Mouse (Mus musculus): ENCODE measurements around the gene Top3a. TPM values are rescaled to one million over a fixed set of nuclear protein-coding genes. Genes with fewer than 3 reads are reported as not detected.

Top3a gene
- polyA plus RNA-seq, 1 experiment from 2014 or later, result 3.2 TPM

GRCm38 (mm10) chr11:60811054-60811460, 33.9 kb upstream of the Top3a start:
- Histone ChIP-seq H3K27ac (ENCODE audit: low read depth) (peak overlapping the region; percentile 79), H3K36me3 (replicated peaks; ENCODE audit: insufficient read depth, low read length) (no peaks in the 10 kb centered on the region; the same call in 1 of the 2 replicates), H3K9ac (replicated peaks) (peak overlapping the region; percentile 44), H3K9me3 (ENCODE audit: low read length) (no peaks in the 10 kb centered on the region), H3K4me3 (ENCODE audit: low read depth, low read length) (peak overlapping the region; percentile 47), H3K4me2 (ENCODE audit: low read depth, low read length) (peak overlapping the region; percentile 77), H3K4me1 (ENCODE audit: insufficient read depth) (peaks cover 15% of the 10 kb centered on the region), H3K27me3 (ENCODE audit: insufficient read depth, low read length) (no peaks in the 10 kb centered on the region)
- TF ChIP-seq EP300 (IDR thresholded peaks at IDR 0.05; ENCODE audit: low read depth) (0 out of 2 replicates have a peak, but pooled peaks have one; percentile 33), CTCF (IDR thresholded peaks at IDR 0.05; ENCODE audit: low read depth) (no peak)
- peak; percentile 95 for DNase-seq
- under 1% methylated on average over 29 of the region's 29 CpGs for WGBS (ENCODE audit: insufficient replicate concordance)
- peak; percentile 96 for ATAC-seq

DNA sequence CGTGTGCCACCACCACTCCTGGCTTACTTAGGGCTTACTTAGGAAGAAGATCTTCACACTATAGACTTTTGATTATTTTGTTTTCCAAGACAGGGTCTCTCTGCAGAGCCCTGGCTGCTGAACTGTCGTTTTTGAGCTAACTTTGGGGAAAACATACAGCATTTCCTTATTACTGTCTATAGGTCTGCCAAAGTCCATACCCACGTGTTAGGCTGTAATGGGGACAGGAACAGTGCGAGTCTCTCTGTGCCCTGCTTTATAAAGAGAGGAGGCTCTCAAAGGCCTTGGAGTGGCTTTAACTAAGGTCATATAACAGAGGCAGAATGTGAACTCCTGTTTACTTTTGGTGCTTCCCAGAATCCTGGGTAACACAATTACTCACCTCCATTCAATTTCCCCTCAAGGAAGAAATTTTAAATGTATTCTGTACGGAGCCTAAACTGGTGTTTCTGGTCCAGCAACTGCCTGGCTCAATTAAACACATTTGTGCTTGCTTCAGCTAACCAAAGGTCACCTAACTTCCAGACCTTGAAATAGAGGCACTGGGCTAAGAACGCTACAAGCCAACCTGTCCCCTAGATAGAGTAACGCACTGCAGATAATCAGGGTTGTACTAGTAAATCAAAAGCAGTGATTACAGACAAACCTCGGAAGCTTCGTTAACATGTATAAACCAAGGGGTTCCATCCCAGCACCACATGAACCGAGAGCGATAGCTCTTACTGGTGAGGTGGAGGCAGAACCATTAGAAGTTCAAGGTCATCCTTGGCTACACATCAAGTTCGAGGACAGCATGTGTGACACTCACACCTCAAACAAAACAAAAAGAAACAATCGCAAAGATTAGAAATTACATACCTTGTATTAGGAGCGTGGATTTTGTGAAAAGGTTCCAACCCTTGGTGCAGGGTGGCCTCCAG, 33.1 kb upstream of the Top3a start:
- DNase-seq, result no peak
- TF ChIP-seq EP300 (IDR thresholded peaks at IDR 0.05; ENCODE audit: low read depth), result no peak
- TF ChIP-seq CTCF (IDR thresholded peaks at IDR 0.05; ENCODE audit: low read depth), result no peak

DNA sequence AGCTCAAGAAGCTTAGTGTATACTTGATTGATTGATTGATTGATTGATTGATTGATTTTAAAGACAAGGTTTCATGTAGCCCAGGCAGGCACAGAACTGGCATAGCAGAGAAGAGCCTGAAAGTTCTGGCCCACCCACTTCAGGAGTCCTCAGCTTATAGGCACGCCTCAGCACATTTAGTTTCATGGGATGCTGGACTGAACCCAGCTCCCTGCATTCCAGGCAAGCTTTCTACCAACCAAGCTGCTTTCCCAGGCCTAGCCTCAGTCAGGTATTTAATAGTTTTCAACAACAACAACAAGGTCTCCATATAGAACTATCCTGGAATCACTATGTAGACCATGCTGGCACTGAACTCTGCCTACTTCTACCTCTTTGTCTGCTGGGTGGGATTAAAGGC, 32.4 kb upstream of the Top3a start:
- DNase-seq, result no peak
- 55% methylated on average over 1 of the region's 1 CpGs for WGBS (ENCODE audit: insufficient replicate concordance)
- no peak for TF ChIP-seq EP300 (IDR thresholded peaks at IDR 0.05; ENCODE audit: low read depth)
- no peak for TF ChIP-seq CTCF (IDR thresholded peaks at IDR 0.05; ENCODE audit: low read depth)
- Histone ChIP-seq H3K4me3 (ENCODE audit: low read depth, low read length) (peak overlapping the region; percentile 47), H3K27ac (ENCODE audit: low read depth) (peak overlapping the region; percentile 79), H3K36me3 (replicated peaks; ENCODE audit: insufficient read depth, low read length) (no peaks in the 10 kb centered on the region; the same call in 1 of the 2 replicates), H3K4me2 (ENCODE audit: low read depth, low read length) (peak overlapping the region; percentile 77), H3K9ac (replicated peaks) (no peak overlapping the region; the same call in 1 of the 2 replicates), H3K27me3 (ENCODE audit: insufficient read depth, low read length) (no peaks in the 10 kb centered on the region), H3K4me1 (ENCODE audit: insufficient read depth) (peaks cover 15% of the 10 kb centered on the region), H3K9me3 (ENCODE audit: low read length) (no peaks in the 10 kb centered on the region)
- no peak for ATAC-seq

More for the DNA sequence above, 33.1 kb upstream of the Top3a start:
- no peaks in the 10 kb centered on the region for H3K27me3 ChIP-seq (ENCODE audit: insufficient read depth, low read length)
- 8% methylated on average over 14 of the region's 14 CpGs for WGBS (ENCODE audit: insufficient replicate concordance)
- ATAC-seq, result peak; percentile 7; the same call in 1 of the 2 replicates
- H3K9ac ChIP-seq (replicated peaks), result peak overlapping the region; percentile 44
- H3K4me1 ChIP-seq (ENCODE audit: insufficient read depth), result peaks cover 15% of the 10 kb centered on the region
- H3K4me2 ChIP-seq (ENCODE audit: low read depth, low read length), result peak overlapping the region; percentile 77
- H3K9me3 ChIP-seq (ENCODE audit: low read length), result no peaks in the 10 kb centered on the region
- no peaks in the 10 kb centered on the region; the same call in 1 of the 2 replicates for H3K36me3 ChIP-seq (replicated peaks; ENCODE audit: insufficient read depth, low read length)
- peak overlapping the region; percentile 47 for H3K4me3 ChIP-seq (ENCODE audit: low read depth, low read length)
- peak overlapping the region; percentile 79 for H3K27ac ChIP-seq (ENCODE audit: low read depth)

- TF ChIP-seq EP300 (IDR thresholded peaks at IDR 0.05; ENCODE audit: low read depth) (peak; percentile 8; the same call in 1 of the 2 replicates), CTCF (IDR thresholded peaks at IDR 0.05; ENCODE audit: low read depth) (no peak)
- peak overlapping the region; percentile 36 for H3K9ac ChIP-seq (replicated peaks)
- peak overlapping the region; percentile 77 for H3K4me2 ChIP-seq (ENCODE audit: low read depth, low read length)
- peak; percentile 16; the same call in 1 of the 2 replicates for ATAC-seq
- H3K4me3 ChIP-seq (ENCODE audit: low read depth, low read length), result peak overlapping the region; percentile 47
- peaks cover 18% of the 10 kb centered on the region for H3K4me1 ChIP-seq (ENCODE audit: insufficient read depth)
- no peaks in the 10 kb centered on the region for H3K9me3 ChIP-seq (ENCODE audit: low read length)
- no peaks in the 10 kb centered on the region for H3K27me3 ChIP-seq (ENCODE audit: insufficient read depth, low read length)
- H3K27ac ChIP-seq (ENCODE audit: low read depth), result peak overlapping the region; percentile 81
- whole genome bisulfite sequencing (ENCODE audit: insufficient replicate concordance), result 43% methylated on average over 4 of the region's 4 CpGs
- DNase-seq, result peak; percentile 66
- H3K36me3 ChIP-seq (replicated peaks; ENCODE audit: insufficient read depth, low read length), result no peaks in the 10 kb centered on the region; the same call in 1 of the 2 replicates
These were observed 31.3 kb upstream of the Top3a start for GRCm38 (mm10) chr11:60808286-60809070.

- H3K9me3 ChIP-seq (ENCODE audit: low read length), result no peaks in the 10 kb centered on the region
- TF ChIP-seq CTCF (IDR thresholded peaks at IDR 0.05; ENCODE audit: low read depth) (no peak), EP300 (IDR thresholded peaks at IDR 0.05; ENCODE audit: low read depth) (no peak)
- WGBS (ENCODE audit: insufficient replicate concordance), result 71% methylated on average over 1 of the region's 1 CpGs
- H3K27me3 ChIP-seq (ENCODE audit: insufficient read depth, low read length), result no peaks in the 10 kb centered on the region
- H3K4me3 ChIP-seq (ENCODE audit: low read depth, low read length), result no peak overlapping the region
- peaks cover 43% of the 10 kb centered on the region for H3K36me3 ChIP-seq (replicated peaks; ENCODE audit: insufficient read depth, low read length)
- peaks cover 3% of the 10 kb centered on the region; the same call in 1 of the 2 replicates for H3K4me1 ChIP-seq (ENCODE audit: insufficient read depth)
- ATAC-seq (no peak), DNase-seq (no peak)
- no peak overlapping the region for H3K4me2 ChIP-seq (ENCODE audit: low read depth, low read length)
- no peak overlapping the region for H3K27ac ChIP-seq (ENCODE audit: low read depth)
- H3K9ac ChIP-seq (replicated peaks), result no peak overlapping the region
These were observed 23.7 kb upstream of the Top3a start for GRCm38 (mm10) chr11:60800892-60801291.
